13 mouse cellular contexts compared by ENCODE assay signal in the genomic region with DNA sequence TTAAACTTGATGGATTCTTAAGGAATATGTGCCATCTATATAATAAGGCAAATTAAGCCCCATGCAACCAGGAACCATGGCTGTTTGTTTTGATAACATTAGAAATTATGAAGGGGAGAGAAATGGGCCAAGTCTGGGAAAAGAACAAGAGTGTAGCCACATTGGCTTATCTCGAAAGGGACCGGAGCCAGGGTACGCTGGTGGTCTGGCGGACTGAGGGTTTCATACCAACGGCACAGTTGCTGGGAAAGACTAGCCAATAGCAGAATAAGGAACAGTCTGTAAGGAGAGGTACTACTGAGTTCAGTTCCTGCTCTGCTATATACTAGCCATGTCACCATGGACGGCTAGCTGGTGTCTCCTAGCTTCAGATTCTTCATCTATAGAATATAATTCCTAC.
DNase-seq lines count a peak whose midpoint lies in the region; ATAC-seq and TF ChIP-seq lines count a peak whose summit lies in the region.
"Had no signal": no experiment of that assay in that cellular context is flagged by ENCODE, and none has a peak within 500 bp of the region (broad histone marks: within the 10 kb centered on the region; RNA-seq: fewer than 3 reads in every experiment).

No protein-coding gene starts in this region.

- peaks cover 28% of the 10 kb centered on the region for H3K4me1 ChIP-seq in forebrain, embryonic 10.5 days
- no peaks in the 10 kb centered on the region for H3K4me1 ChIP-seq in forebrain, postnatal 0 days (ENCODE audit: insufficient read depth)
- peaks cover 20% of the 10 kb centered on the region for H3K4me1 ChIP-seq in kidney, embryonic 15.5 days
- H3K4me1 ChIP-seq in heart, embryonic 16.5 days (ENCODE audit: control insufficient read depth, insufficient read depth, low read length): peaks cover 12% of the 10 kb centered on the region
- H3K4me1 ChIP-seq in stomach, embryonic 14.5 days (ENCODE audit: control insufficient read depth, insufficient read depth, low read length): peaks cover 5% of the 10 kb centered on the region; the same call in 1 of the 2 replicates

- no peak overlapping the region for H3K4me3 ChIP-seq in forebrain, embryonic 10.5 days
- no peak overlapping the region for H3K4me3 ChIP-seq in forebrain, postnatal 0 days (ENCODE audit: low read depth, low read length)
- no peak overlapping the region for H3K4me3 ChIP-seq in kidney, embryonic 15.5 days (replicated peaks)
- no peak overlapping the region for H3K4me3 ChIP-seq in heart, embryonic 16.5 days (ENCODE audit: low read length)
- H3K4me3 ChIP-seq in stomach, embryonic 14.5 days (ENCODE audit: low read depth, low read length): no peak overlapping the region
- H3K4me3 ChIP-seq: embryonic facial prominence, embryonic 13.5 days; forebrain, embryonic 13.5 days had no signal

- WGBS in forebrain, embryonic 10.5 days: 80% methylated on average over 6 of the region's 6 CpGs
- WGBS in forebrain, postnatal 0 days: 80% methylated on average over 6 of the region's 6 CpGs
- 75% methylated on average over 6 of the region's 6 CpGs for WGBS in kidney, embryonic 15.5 days
- WGBS in heart, embryonic 16.5 days: 54% methylated on average over 6 of the region's 6 CpGs
- 73% methylated on average over 6 of the region's 6 CpGs for WGBS in stomach, embryonic 14.5 days

- TF ChIP-seq CTCF in forebrain, postnatal 0 days (IDR thresholded peaks at IDR 0.05; ENCODE audit: low read depth): no peak

- peak overlapping the region; percentile 62; the same call in 1 of the 2 replicates for H3K27ac ChIP-seq in forebrain, embryonic 10.5 days
- no peak overlapping the region for H3K27ac ChIP-seq in forebrain, postnatal 0 days (ENCODE audit: low read depth, low read length)
- peak overlapping the region; percentile 71; the same call in 1 of the 2 replicates for H3K27ac ChIP-seq in kidney, embryonic 15.5 days
- peak overlapping the region; percentile 34; the same call in 1 of the 2 replicates for H3K27ac ChIP-seq in heart, embryonic 16.5 days (ENCODE audit: low read length)
- peak overlapping the region; percentile 28; the same call in 1 of the 2 replicates for H3K27ac ChIP-seq in stomach, embryonic 14.5 days (ENCODE audit: low read length)
- H3K27ac ChIP-seq: embryonic facial prominence, embryonic 13.5 days; forebrain, embryonic 13.5 days had no signal

- no peak for DNase-seq in forebrain, embryonic 10.5 days (ENCODE audit: extremely low spot score, low spot score)
- no peak for DNase-seq in forebrain, postnatal 0 days
- DNase-seq in kidney, adult 11 months: no peak
- DNase-seq in layer of hippocampus, postnatal 36 days: no peak
- DNase-seq in right cerebral cortex, postnatal 25 days: no peak
- DNase-seq: cerebellum, adult 8-10 months had no signal

- no peak overlapping the region for H3K9ac ChIP-seq in forebrain, postnatal 0 days
- H3K9ac ChIP-seq in kidney, embryonic 15.5 days: no peak overlapping the region
- H3K9ac ChIP-seq in heart, embryonic 16.5 days (ENCODE audit: low read length): no peak overlapping the region
- no peak overlapping the region for H3K9ac ChIP-seq in stomach, embryonic 14.5 days (replicated peaks; ENCODE audit: low read depth, low read length)
- H3K9ac ChIP-seq: embryonic facial prominence, embryonic 13.5 days; forebrain, embryonic 13.5 days had no signal

- ATAC-seq in forebrain, postnatal 0 days: no peak
- no peak for ATAC-seq in kidney, embryonic 15.5 days (replicated peaks; ENCODE audit: low FRiP score)
- ATAC-seq in heart, embryonic 16.5 days (replicated peaks; ENCODE audit: extremely low read depth, insufficient read depth, low FRiP score): no peak
- no peak for ATAC-seq in stomach, embryonic 14.5 days (ENCODE audit: insufficient number of reproducible peaks, insufficient read depth, low FRiP score, low read depth)
- ATAC-seq: forebrain, embryonic 13.5 days had no signal

- no peaks in the 10 kb centered on the region for H3K9me3 ChIP-seq in forebrain, embryonic 10.5 days
- H3K9me3 ChIP-seq in forebrain, postnatal 0 days (ENCODE audit: low read length): no peaks in the 10 kb centered on the region
- no peaks in the 10 kb centered on the region for H3K9me3 ChIP-seq in kidney, embryonic 15.5 days (replicated peaks)
- H3K9me3 ChIP-seq in heart, embryonic 16.5 days (replicated peaks; ENCODE audit: control insufficient read depth, low read length): no peaks in the 10 kb centered on the region
- H3K9me3 ChIP-seq in stomach, embryonic 14.5 days (ENCODE audit: control insufficient read depth, low read depth, low read length): no peaks in the 10 kb centered on the region
- H3K9me3 ChIP-seq: embryonic facial prominence, embryonic 13.5 days; forebrain, embryonic 13.5 days had no signal

- no peaks in the 10 kb centered on the region for H3K36me3 ChIP-seq in forebrain, embryonic 10.5 days (replicated peaks)
- no peaks in the 10 kb centered on the region for H3K36me3 ChIP-seq in forebrain, postnatal 0 days (ENCODE audit: insufficient read depth)
- H3K36me3 ChIP-seq in kidney, embryonic 15.5 days: no peaks in the 10 kb centered on the region
- no peaks in the 10 kb centered on the region for H3K36me3 ChIP-seq in heart, embryonic 16.5 days (ENCODE audit: control insufficient read depth, insufficient read depth)
- no peaks in the 10 kb centered on the region for H3K36me3 ChIP-seq in stomach, embryonic 14.5 days (ENCODE audit: control insufficient read depth, insufficient read depth, low read length)
- H3K36me3 ChIP-seq: embryonic facial prominence, embryonic 13.5 days had no signal

- no peak overlapping the region for H3K4me2 ChIP-seq in forebrain, postnatal 0 days (ENCODE audit: low read depth)
- H3K4me2 ChIP-seq in kidney, embryonic 15.5 days: no peak overlapping the region
- no peak overlapping the region for H3K4me2 ChIP-seq in heart, embryonic 16.5 days (ENCODE audit: low read depth, low read length)
- no peak overlapping the region for H3K4me2 ChIP-seq in stomach, embryonic 14.5 days (replicated peaks; ENCODE audit: low read depth, low read length)
- H3K4me2 ChIP-seq: embryonic facial prominence, embryonic 13.5 days; forebrain, embryonic 13.5 days; liver, embryonic 11.5 days; midbrain, embryonic 11.5 days had no signal

- H3K27me3 ChIP-seq in forebrain, embryonic 10.5 days (ENCODE audit: poor library complexity, severe bottlenecking): no peaks in the 10 kb centered on the region
- no peaks in the 10 kb centered on the region for H3K27me3 ChIP-seq in forebrain, postnatal 0 days (ENCODE audit: insufficient read depth, low read length)
- no peaks in the 10 kb centered on the region for H3K27me3 ChIP-seq in kidney, embryonic 15.5 days
- no peaks in the 10 kb centered on the region for H3K27me3 ChIP-seq in heart, embryonic 16.5 days (ENCODE audit: control insufficient read depth, insufficient read depth, low read length)
- no peaks in the 10 kb centered on the region for H3K27me3 ChIP-seq in stomach, embryonic 14.5 days (ENCODE audit: control insufficient read depth, insufficient read depth, low read length)
- H3K27me3 ChIP-seq: forebrain, embryonic 13.5 days had no signal
